Mouse (Mus musculus): ENCODE results near the gene Ahnak.
"Not testable (repeated sequence)": the region's sequence is repeated elsewhere in the genome, so short reads cannot be mapped to it uniquely, and the experiment has no call there.

The Ahnak gene

DNA sequence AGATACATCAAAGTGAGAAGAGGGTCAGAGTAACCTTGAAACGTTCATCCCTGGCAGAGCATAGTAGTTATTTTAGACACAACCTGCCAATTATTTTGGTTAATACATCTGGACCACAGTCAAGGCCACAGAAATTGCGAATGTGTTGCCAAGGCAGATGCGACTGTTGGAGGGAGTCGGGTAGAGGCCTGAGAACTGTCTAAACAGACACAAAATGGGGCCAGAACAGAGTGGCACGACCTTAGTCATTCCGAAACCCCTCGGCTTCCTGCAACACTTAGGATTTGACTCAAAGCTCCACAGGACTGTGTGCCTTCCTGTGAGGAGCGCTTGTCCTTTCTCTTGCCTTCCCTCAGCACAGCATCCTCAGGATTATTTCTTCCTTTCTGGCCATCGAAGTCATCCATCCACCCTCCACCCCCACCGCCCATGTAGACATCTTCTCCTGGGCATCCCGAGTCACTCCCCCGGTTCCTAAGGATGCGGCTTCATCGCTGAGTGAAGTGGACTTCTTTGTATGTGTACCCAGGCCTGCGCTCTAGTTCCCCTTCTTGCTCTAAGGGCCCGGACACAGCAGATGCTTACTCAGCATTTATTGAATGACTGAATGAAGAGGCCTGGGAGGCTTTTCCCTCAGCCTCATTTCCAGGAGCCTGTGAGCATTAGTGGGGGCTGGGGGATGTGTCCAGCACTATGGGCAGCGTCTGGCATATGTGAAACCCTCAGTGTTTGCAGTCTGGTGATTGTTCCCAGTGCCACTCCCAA lies 111.4 kb downstream of the Ahnak start:
- no peak for DNase-seq (ENCODE audit: low spot score)

GRCm38 (mm10) chr19:9101062-9101457 lies 112.0 kb downstream of the Ahnak start:
- no peak for DNase-seq (ENCODE audit: low spot score)

DNA sequence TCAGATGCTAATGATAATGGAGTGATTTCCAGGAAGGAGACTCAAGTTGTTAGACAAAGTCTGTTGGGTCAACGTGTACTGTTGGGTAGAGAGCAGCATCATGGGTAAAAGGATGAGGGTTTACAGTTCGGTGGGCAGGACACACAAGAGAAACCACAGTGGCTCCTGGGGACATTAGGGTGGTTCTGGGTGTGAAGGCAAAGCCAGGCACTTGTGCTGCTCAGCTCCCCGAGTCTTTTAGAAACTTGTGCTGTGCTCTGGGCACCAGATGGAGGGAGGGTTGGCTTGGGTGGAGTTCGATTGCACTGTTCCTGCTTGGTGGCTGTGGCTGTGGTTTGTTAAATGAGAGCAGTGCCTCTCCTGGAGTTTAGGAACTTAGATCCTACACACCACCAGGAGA lies 114.9 kb downstream of the Ahnak start:
- no peak for DNase-seq (ENCODE audit: low spot score)

DNA sequence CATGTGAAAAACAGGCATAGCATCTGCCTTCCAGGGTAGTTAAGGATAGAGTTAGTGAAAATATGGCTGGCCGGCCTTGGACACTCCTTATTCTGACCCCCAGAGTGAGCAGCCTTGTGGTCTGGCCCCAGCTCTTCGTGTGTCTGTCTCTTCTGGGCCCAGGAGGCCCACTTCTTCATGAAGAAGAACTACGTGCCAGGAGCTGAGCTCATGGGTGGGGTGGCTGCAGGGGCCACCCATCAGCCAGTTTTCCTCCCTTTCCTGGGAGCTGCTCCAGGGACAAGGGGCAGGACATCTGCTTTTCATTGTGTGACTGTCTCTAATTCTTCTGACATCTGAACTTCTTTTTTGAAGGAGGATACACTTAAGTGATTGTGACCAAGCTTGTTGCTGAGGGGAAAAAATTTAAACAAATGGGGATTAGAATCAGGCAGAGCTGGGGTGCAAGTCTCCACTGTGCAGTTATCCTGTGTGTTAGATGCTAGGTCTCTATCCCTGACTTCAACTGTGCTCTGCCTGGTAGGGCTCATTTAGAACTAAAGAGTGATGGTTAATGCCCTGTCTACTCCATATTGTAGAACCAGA lies 116.1 kb downstream of the Ahnak start:
- no peak for DNase-seq (ENCODE audit: low spot score)

DNA sequence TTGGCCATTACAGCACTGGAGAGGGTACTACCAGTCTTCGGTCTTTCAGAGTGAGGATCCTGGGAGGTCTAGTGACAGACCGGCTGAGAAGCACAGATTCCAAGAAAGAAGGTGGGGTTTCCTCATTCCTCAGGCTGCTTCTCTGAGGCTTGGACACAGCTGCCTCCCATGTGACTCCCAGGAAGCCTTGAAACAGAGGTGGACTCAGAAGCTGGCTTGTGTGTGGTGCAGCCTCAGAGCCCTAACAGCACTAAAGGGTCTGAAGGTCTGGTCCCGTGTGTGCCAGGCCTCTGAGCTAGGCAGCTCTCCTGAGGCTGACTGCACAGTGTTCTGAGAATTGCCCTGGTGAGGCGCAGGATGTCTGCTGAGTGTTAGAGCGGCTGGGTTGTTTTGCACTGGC lies 117.0 kb downstream of the Ahnak start:
- no peak for DNase-seq (ENCODE audit: low spot score)

DNA sequence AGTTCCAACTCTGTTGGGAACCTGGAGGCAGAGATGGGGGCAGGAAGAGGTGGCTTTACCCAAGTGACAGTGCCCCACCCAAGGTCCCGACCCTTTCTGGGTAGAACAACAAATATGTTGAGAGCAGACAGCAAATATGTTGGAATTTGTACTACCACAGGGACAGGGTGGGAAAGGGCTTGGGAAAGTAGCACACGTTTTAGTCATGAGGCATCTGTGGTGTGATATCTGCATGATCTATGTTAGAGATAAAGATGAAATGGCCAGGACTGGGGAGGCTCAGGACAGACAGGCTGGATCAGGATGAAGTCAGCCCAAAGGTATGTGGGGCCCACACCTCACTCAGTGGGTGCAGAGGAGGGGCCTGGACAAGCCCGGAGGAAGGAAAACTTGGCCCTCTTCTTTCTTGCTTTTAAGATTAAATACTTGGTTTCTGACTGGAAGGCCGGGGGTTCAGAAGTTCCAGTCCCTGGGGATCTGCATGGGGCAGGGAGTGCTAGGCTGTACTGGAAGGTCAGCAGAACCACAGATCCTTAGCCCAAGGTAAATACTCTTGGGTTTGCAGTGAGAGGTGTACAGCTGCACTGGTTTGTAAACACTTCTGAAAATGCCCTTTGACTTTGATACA lies 117.8 kb downstream of the Ahnak start:
- DNase-seq (ENCODE audit: low spot score): no peak

DNA sequence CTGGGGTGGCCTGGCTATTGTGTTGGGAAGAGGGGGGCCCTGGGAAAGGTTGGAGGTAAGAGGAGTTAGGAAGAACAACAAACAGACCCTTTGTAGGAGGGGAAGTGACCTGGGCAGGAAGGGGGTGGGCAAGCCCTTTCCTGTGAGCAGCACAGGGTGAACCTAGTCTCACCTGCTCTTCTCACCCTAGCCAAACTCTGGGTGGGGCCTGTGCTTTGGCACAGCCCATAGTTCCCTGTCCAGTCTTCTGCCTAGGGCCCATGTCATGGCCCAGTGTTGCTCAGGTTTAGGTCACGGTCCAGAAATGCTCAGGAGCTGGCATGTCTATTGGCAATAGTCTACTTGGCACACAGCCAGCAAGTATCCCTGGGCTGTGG lies 118.3 kb downstream of the Ahnak start:
- DNase-seq (ENCODE audit: low spot score): no peak

GRCm38 (mm10) chr19:9108536-9108935 lies 119.5 kb downstream of the Ahnak start:
- DNase-seq (ENCODE audit: low spot score): no peak

DNA sequence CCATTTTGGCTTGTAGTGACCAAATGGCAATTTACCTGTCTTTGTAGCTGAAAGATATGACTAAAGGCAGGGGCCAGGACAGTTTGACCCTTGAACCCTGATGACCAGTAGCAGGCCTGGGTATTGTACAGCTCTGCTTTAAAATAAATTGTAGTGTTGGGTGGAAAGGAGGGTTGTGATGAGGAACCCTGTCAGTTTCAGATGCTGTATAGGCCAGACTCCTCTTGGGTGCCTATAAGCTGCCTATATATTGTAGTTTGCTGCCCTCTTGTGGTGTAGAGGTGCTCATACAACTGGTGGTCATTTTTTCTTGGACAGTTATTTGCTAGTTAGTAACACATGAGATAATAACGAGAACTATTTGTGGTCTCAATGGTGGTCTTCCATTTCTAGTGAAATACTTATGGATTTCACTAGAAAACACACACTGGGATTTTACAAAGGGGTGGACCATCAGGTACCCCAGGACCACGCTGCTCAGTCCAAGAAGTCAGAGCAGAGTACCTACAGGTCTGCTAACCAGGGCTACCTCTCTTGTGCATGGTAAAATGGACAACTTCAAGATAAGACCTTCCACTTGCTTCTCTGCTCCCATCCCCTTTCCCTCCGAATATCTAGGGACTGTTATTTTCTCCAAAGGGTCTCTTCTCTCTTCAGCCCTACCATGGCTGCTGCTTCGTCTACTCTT lies 121.2 kb downstream of the Ahnak start:
- no peak for DNase-seq (ENCODE audit: low spot score)

- no peak for DNase-seq (ENCODE audit: low spot score)
Measured at GRCm38 (mm10) chr19:9112043-9112442, 123.0 kb downstream of the Ahnak start.

GRCm38 (mm10) chr19:9116268-9116667 lies 127.2 kb downstream of the Ahnak start:
- DNase-seq (ENCODE audit: low spot score): no peak

DNA sequence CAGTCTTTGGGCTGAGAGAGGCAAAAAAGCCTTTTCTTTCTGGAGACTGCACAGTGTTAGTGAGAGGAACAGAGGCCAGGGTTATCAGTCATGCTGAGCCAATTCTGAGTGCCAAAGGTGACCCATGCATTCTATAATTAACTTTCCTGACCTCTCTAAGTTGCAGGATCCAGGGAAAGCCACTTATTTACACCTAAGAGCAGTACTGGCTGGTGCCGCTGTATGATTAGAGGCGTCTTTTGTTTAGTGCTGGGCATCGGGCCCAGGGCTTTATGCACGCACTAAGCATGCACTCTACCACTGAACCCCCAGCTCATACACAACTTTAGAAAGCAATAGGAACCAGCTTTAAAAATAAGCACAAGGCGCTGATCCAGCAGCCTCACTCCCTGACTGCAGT lies 128.2 kb downstream of the Ahnak start:
- DNase-seq (ENCODE audit: low spot score): no peak

DNA sequence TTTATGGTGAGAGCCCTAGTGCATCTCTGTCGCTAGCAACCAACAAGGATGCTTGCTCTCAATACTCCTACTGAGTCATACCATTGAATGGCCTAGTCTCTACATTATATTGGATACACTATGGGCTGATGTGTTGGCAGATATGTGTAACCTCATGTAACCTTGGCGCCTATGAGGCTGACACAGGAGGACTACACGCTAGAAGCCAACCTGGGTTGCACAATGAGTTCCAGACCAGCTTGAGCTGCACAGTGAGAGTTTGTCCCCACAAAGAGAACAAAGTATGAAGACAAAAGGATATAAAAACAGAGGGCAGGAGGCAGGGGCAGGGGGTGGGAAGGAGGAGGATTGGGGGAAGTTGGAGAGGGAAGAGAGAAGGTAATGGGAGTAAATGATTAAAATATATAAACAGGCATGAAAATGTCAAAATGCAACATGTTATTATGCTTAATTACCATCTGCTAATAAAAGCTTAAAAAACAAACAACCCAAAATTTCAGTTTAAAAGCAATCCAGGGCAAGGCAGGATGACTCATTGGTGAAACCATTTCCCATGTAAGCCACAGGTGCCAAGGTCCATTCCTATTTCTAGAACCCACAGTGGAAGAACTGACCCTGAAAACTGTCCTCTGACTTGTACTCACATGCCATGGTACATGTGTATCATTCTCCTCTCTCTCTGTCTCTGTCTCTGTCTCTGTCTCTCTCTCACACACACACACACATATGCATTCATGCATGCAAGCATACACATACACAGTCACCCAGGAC lies 130.8 kb downstream of the Ahnak start:
- DNase-seq (ENCODE audit: low spot score): no peak

GRCm38 (mm10) chr19:9122390-9122789 lies 133.3 kb downstream of the Ahnak start:
- DNase-seq (ENCODE audit: low spot score): no peak

DNA sequence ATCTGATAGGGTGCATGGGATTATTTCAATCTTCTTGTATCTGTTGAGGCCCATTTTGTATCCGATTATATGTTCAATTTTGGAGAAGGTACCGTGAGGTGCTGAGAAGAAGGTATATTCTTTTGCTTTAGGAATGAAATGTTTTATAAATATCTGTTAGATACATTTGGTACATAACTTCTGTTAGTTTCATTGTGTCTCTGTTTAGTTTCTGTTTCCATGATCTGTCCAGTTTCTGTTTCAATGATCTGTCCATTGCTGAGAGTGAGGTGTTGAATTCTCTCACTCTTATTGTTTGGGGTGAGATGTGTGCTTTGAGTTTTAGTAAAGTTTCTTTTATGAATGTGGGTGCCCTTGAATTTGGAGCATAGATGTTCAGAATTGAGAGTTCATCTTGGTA lies 134.9 kb downstream of the Ahnak start:
- not testable (repeated sequence) for DNase-seq (ENCODE audit: low spot score)
